Mouse (Mus musculus) cortical plate, adult 2 months (tissue): ENCODE measurements around the gene Trpv6.

ENCODE experiments used
- CTCF ChIP-seq: fragments of 200-500 bp; IDR thresholded peaks from 2 replicates; pipeline ENCODE4 v1.5.1; 2011; ENCODE audit warnings: mild to moderate bottlenecking, control low read depth, low read length; ENCODE audit not compliant: insufficient read depth; ENCODE audit errors: extremely low read depth
- POLR2A ChIP-seq: fragments of 200-500 bp; IDR thresholded peaks from 2 replicates; pipeline ENCODE4 v1.6.1; 2011; ENCODE audit warnings: mild to moderate bottlenecking, low read length, control low read depth; ENCODE audit not compliant: insufficient read depth; ENCODE audit errors: extremely low read depth

DNA sequence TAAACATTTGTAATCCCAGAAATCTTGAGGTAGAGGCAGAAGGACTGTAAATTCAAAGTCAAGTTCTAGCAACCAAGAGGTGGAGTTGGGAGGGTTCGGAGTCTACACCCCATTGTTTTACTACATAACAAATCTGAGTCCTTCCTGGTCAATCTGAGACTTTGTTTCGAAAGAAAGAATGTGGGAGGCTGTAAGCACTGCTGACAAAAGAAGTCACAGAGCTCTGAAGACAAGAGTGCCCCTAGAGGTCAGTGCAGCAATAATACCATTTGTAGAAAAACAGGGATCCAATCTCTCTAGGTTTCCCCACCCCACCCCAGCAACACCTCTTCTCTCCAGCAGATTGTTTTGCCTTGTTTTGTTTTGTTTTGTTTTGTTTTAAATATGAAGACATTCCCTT is 26.1 kb upstream of the Trpv6 start:
- TF ChIP-seq CTCF (0 out of 2 replicates have a peak, but pooled peaks have one; percentile 16), POLR2A (no peak)
